Mouse (Mus musculus) lung, postnatal 0 days (tissue): ENCODE data around the gene Gm49358. TPM values are rescaled to one million over a fixed set of nuclear protein-coding genes. Genes with fewer than 3 reads are reported as not detected.

Source experiments
- ATAC-seq: fragments of 200-750 bp; cut with Nextera tagmentation; 2 replicates; pipeline ENCODE4 v1.8.0; 2017; ENCODE audit warnings: moderate library complexity
- DNase-seq: peaks from one replicate; pipeline ENCODE4 v3.0.0-alpha.2; 2016; ENCODE audit warnings: low spot score
- H3K27ac ChIP-seq: fragments of 300-500 bp; sonication (generic); 2 replicates; pipeline ENCODE4 v1.5.1; 2014; ENCODE audit warnings: antibody characterized with exemption, mild to moderate bottlenecking, low read length, mixed read lengths
- H3K27me3 ChIP-seq: fragments of 300-500 bp; sonication (generic); replicated peaks from 2 replicates; pipeline ENCODE4 v1.6.1; 2014; ENCODE audit warnings: low read length, mixed read lengths; ENCODE audit not compliant: insufficient read depth
- H3K36me3 ChIP-seq: fragments of 300-500 bp; sonication (generic); 2 replicates; pipeline ENCODE4 v1.6.1; 2014; ENCODE audit warnings: low read length, mixed read lengths; ENCODE audit not compliant: insufficient read depth
- H3K4me1 ChIP-seq: fragments of 300-500 bp; sonication (generic); 2 replicates; pipeline ENCODE4 v1.6.1; 2014; ENCODE audit warnings: antibody characterized with exemption, low read depth, low read length, mixed read lengths; ENCODE audit not compliant: insufficient read depth
- H3K4me2 ChIP-seq: fragments of 300-500 bp; sonication (generic); replicated peaks from 2 replicates; pipeline ENCODE4 v1.6.1; 2014; ENCODE audit warnings: low read depth, mild to moderate bottlenecking, low read length, moderate library complexity, mixed read lengths
- H3K4me3 ChIP-seq: fragments of 300-500 bp; sonication (generic); 2 replicates; pipeline ENCODE4 v1.5.1; 2014; ENCODE audit warnings: low read depth, low read length
- H3K9ac ChIP-seq: fragments of 300-500 bp; sonication (generic); replicated peaks from 2 replicates; pipeline ENCODE4 v1.6.1; 2014; ENCODE audit warnings: low read depth, mild to moderate bottlenecking
- H3K9me3 ChIP-seq: fragments of 300-500 bp; sonication (generic); 2 replicates; pipeline ENCODE4 v1.6.1; 2016; ENCODE audit warnings: low read length, mixed read lengths
- CTCF ChIP-seq: IDR thresholded peaks from 2 replicates; pipeline ENCODE4 v1.5.1; 2016; ENCODE audit warnings: antibody characterized with exemption, mild to moderate bottlenecking
- EP300 ChIP-seq: IDR thresholded peaks from 2 replicates; pipeline ENCODE4 v1.6.1; 2016; ENCODE audit warnings: antibody characterized with exemption, mild to moderate bottlenecking, control low read depth
- WGBS: fragments of 180-500 bp; shearing (Covaris S2); extraction: QIAGEN DNeasy Blood & Tissue Kit; methylation state at CpG from one replicate; pipeline ENCODE4 v1.1.7; 2014; 5-methylcytosine and 5-hydroxymethylcytosine counted together
- polyA plus RNA-seq: library from polyadenylated mRNA; unstranded; fragments of >200 nt; fragmentation: Nextera tagmentation; extraction: Ambion mirVana; gene quantifications from 2 replicates; pipeline ENCODE4 v1.2.1, GENCODE M21; 2015

Gene Gm49358
- polyA plus RNA-seq, 1 experiment from 2014 or later: not detected

- 77% methylated on average over 5 of the region's 5 CpGs for WGBS
These were observed 22.3 kb downstream of the Gm49358 start for GRCm38 (mm10) chr10:86786083-86786482.

GRCm38 (mm10) chr10:86788193-86788592, 24.4 kb downstream of the Gm49358 start:
- Histone ChIP-seq H3K4me3 (no peak overlapping the region), H3K27ac (no peak overlapping the region), H3K9ac (no peak overlapping the region), H3K36me3 (no peaks in the 10 kb centered on the region), H3K27me3 (no peaks in the 10 kb centered on the region), H3K4me2 (no peak overlapping the region), H3K9me3 (no peaks in the 10 kb centered on the region), H3K4me1 (peaks cover 6% of the 10 kb centered on the region; the same call in 1 of the 2 replicates)
- TF ChIP-seq EP300 (no peak), CTCF (no peak)
- 22% methylated on average over 5 of the region's 5 CpGs for WGBS
- DNase-seq (no peak), ATAC-seq (no peak)

More at GRCm38 (mm10) chr10:86786083-86786482, 22.3 kb downstream of the Gm49358 start:
- Histone ChIP-seq H3K4me1 (0 out of 2 replicates have a peak, but pooled peaks cover 9% of the 10 kb centered on the region), H3K27ac (no peak overlapping the region), H3K27me3 (no peaks in the 10 kb centered on the region), H3K9ac (no peak overlapping the region), H3K4me2 (no peak overlapping the region), H3K9me3 (no peaks in the 10 kb centered on the region), H3K4me3 (no peak overlapping the region), H3K36me3 (no peaks in the 10 kb centered on the region)
- ATAC-seq (no peak), DNase-seq (no peak)
- TF ChIP-seq EP300 (no peak), CTCF (no peak)

GRCm38 (mm10) chr10:86789146-86789672, 25.4 kb downstream of the Gm49358 start:
- no peaks in the 10 kb centered on the region for H3K9me3 ChIP-seq
- H3K36me3 ChIP-seq: no peaks in the 10 kb centered on the region
- H3K4me2 ChIP-seq: no peak overlapping the region
- WGBS: 89% methylated on average over 7 of the region's 7 CpGs
- ATAC-seq (no peak), DNase-seq (no peak)
- H3K4me1 ChIP-seq: peaks cover 12% of the 10 kb centered on the region; the same call in 1 of the 2 replicates
- H3K27ac ChIP-seq: no peak overlapping the region
- H3K9ac ChIP-seq: no peak overlapping the region
- TF ChIP-seq CTCF: no peak
- TF ChIP-seq EP300: no peak
- H3K27me3 ChIP-seq: no peaks in the 10 kb centered on the region
- no peak overlapping the region for H3K4me3 ChIP-seq

GRCm38 (mm10) chr10:86791507-86792184, 27.9 kb downstream of the Gm49358 start:
- no peak for TF ChIP-seq EP300
- no peak for TF ChIP-seq CTCF
- Histone ChIP-seq H3K36me3 (no peaks in the 10 kb centered on the region), H3K4me3 (no peak overlapping the region), H3K9ac (no peak overlapping the region), H3K27me3 (no peaks in the 10 kb centered on the region), H3K9me3 (no peaks in the 10 kb centered on the region), H3K4me2 (no peak overlapping the region), H3K27ac (no peak overlapping the region), H3K4me1 (peaks cover 12% of the 10 kb centered on the region; the same call in 1 of the 2 replicates)
- DNase-seq: no peak
- 45% methylated on average over 7 of the region's 7 CpGs for WGBS
- peak; percentile 18; the same call in 1 of the 2 replicates for ATAC-seq

GRCm38 (mm10) chr10:86793509-86793951, 29.8 kb downstream of the Gm49358 start:
- Histone ChIP-seq H3K9ac (no peak overlapping the region), H3K27me3 (no peaks in the 10 kb centered on the region), H3K36me3 (no peaks in the 10 kb centered on the region), H3K4me2 (no peak overlapping the region), H3K27ac (no peak overlapping the region), H3K4me1 (peaks cover 9% of the 10 kb centered on the region; the same call in 1 of the 2 replicates), H3K9me3 (no peaks in the 10 kb centered on the region), H3K4me3 (no peak overlapping the region)
- TF ChIP-seq CTCF (no peak), EP300 (no peak)
- peak; percentile 62 for ATAC-seq
- DNase-seq: peak; percentile 47
- 51% methylated on average over 2 of the region's 2 CpGs for WGBS

GRCm38 (mm10) chr10:86794196-86794595, 30.4 kb downstream of the Gm49358 start:
- no peak overlapping the region for H3K4me2 ChIP-seq
- no peak for DNase-seq
- H3K4me3 ChIP-seq: no peak overlapping the region
- no peaks in the 10 kb centered on the region for H3K36me3 ChIP-seq
- no peaks in the 10 kb centered on the region for H3K9me3 ChIP-seq
- H3K9ac ChIP-seq: no peak overlapping the region
- H3K4me1 ChIP-seq: peaks cover 7% of the 10 kb centered on the region; the same call in 1 of the 2 replicates
- H3K27me3 ChIP-seq: no peaks in the 10 kb centered on the region
- no peak for ATAC-seq
- no peak for TF ChIP-seq EP300
- TF ChIP-seq CTCF: no peak
- 84% methylated on average over 4 of the region's 4 CpGs for WGBS
- H3K27ac ChIP-seq: no peak overlapping the region
